Mouse (Mus musculus) left cerebral cortex, adult 8-10 months (tissue): Measurements from ENCODE around the gene Bach2. TPM values are rescaled to one million over a fixed set of nuclear protein-coding genes. Genes with fewer than 3 reads are reported as not detected.

Source experiments
- DNase-seq, 2 experiments: peaks; one replicate each; pipeline ENCODE4 v3.0.0; 2022; ENCODE audit warnings: low spot score in 2 of 2
- total RNA-seq, 4 experiments: library from RNA; stranded (reverse); gene quantifications; 2 replicates each; pipeline ENCODE4 v1.2.4; 2022

Bach2 gene
- total RNA-seq, 4 experiments from 2014 or later = 9.6 to 22.4 (median 15.1) TPM

GRCm38 (mm10) chr4:32481366-32482055 is 242.9 kb downstream of the Bach2 start:
- no peak for DNase-seq

GRCm38 (mm10) chr4:32482138-32482537 is 243.5 kb downstream of the Bach2 start:
- no peak for DNase-seq

GRCm38 (mm10) chr4:32482936-32483335 is 244.3 kb downstream of the Bach2 start:
- no peak for DNase-seq

- no peak for DNase-seq
Observed at GRCm38 (mm10) chr4:32485848-32486247, 247.2 kb downstream of the Bach2 start.

GRCm38 (mm10) chr4:32486654-32487398 is 248.2 kb downstream of the Bach2 start:
- no peak for DNase-seq

- DNase-seq = no peak
Observed at GRCm38 (mm10) chr4:32489186-32489585, 250.6 kb downstream of the Bach2 start.

- no peak for DNase-seq
Observed at GRCm38 (mm10) chr4:32491176-32491575, 252.6 kb downstream of the Bach2 start.

- no peak for DNase-seq
Observed at GRCm38 (mm10) chr4:32492834-32493233, 254.2 kb downstream of the Bach2 start.

GRCm38 (mm10) chr4:32501780-32502179 is 263.2 kb downstream of the Bach2 start:
- DNase-seq = no peak

GRCm38 (mm10) chr4:32502181-32502580 is 263.6 kb downstream of the Bach2 start:
- no peak for DNase-seq

GRCm38 (mm10) chr4:32504236-32504635 is 265.6 kb downstream of the Bach2 start:
- DNase-seq = no peak

- no peak for DNase-seq
Observed at GRCm38 (mm10) chr4:32506306-32506808, 267.8 kb downstream of the Bach2 start.

GRCm38 (mm10) chr4:32507041-32507440 is 268.4 kb downstream of the Bach2 start:
- no peak for DNase-seq

GRCm38 (mm10) chr4:32508572-32508971 is 270.0 kb downstream of the Bach2 start:
- no peak for DNase-seq

GRCm38 (mm10) chr4:32508996-32509395 is 270.4 kb downstream of the Bach2 start:
- DNase-seq = no peak

GRCm38 (mm10) chr4:32509832-32510612 is 271.4 kb downstream of the Bach2 start:
- no peak for DNase-seq

GRCm38 (mm10) chr4:32510940-32511339 is 272.3 kb downstream of the Bach2 start:
- no peak for DNase-seq

GRCm38 (mm10) chr4:32516126-32516525 is 277.5 kb downstream of the Bach2 start:
- DNase-seq = no peak

GRCm38 (mm10) chr4:32518842-32519578 is 280.4 kb downstream of the Bach2 start:
- DNase-seq = no peak

GRCm38 (mm10) chr4:32520628-32521360 is 282.2 kb downstream of the Bach2 start:
- DNase-seq = no peak
